Mouse (Mus musculus): ENCODE measurements around the gene Hist1h2ai.

DNA sequence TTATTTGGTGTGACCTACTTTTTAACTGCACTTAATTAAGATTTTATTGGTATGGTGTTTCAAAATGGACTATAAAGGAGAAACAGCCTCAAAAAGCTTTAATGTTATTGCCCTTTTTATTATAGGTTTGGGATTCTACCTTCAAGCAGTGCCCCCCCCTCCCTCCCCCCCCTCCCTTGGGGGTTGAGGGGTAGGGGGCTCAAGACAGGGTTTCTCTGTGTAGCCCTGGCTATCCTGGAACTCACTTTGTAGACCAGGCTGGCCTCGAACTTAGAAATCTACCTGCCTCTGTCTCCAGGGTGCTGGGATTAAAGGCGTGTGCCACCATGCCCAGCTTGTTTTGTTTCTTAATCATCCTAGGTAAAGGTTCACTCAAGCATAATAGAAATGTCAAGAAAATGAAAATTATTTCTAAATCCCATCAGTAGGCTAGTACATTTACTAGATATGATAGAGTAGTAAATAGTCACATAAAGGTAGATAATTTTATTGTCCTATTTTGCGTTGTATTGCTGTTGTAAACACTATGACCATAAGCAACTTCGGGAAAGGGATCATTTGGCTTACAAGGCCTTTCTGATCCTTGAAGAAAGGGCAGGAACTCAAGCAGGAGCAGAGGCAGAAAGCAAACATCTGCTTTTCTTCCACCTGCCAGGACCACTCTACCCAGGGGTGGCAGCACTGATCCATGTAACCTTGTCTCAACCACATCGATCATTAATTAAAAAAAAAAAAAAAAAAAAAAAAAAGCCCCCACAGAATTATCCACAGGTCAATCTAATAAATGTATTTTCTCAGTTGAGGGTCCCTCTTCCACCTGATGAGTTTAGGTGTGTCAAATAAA lies 7.0 kb downstream of the Hist1h2ai start:
- TF ChIP-seq CTCF (IDR thresholded peaks at IDR 0.05; ENCODE audit: low read depth) = peak; percentile 32
- TF ChIP-seq EP300 (optimal IDR thresholded peaks at IDR 0.05) = no peak
